Mouse (Mus musculus) forebrain, postnatal 0 days (tissue): ENCODE measurements at regions not wholly inside any gene's neighbourhood (a gene's known extent, or its start where the extent isn't known, plus 50 kb on each side); places are given as distances from the start of the nearest gene placed in this dataset.
A peak's percentile ranks its signal among the peaks of the same experiment; 100 is the strongest.

Experiments used
- ATAC-seq: fragments of 200-750 bp; cut with Nextera tagmentation; 2 replicates; pipeline ENCODE4 v1.8.0; 2017; ENCODE audit warnings: mild to moderate bottlenecking, moderate library complexity
- DNase-seq: peaks from one replicate; pipeline ENCODE4 v3.0.0-alpha.2; 2015
- H3K27ac ChIP-seq: fragments of 300-500 bp; sonication (generic); 2 replicates; pipeline ENCODE4 v1.5.1; 2014; ENCODE audit warnings: low read depth, mild to moderate bottlenecking, antibody characterized with exemption, low read length, moderate library complexity, mixed read lengths
- H3K27me3 ChIP-seq: fragments of 300-500 bp; sonication (generic); 2 replicates; pipeline ENCODE4 v1.6.1; 2014; ENCODE audit warnings: mild to moderate bottlenecking, low read length, mixed read lengths; ENCODE audit not compliant: insufficient read depth
- H3K36me3 ChIP-seq: fragments of 300-500 bp; sonication (generic); 2 replicates; pipeline ENCODE4 v1.6.1; 2014; ENCODE audit warnings: mild to moderate bottlenecking, moderate library complexity; ENCODE audit not compliant: insufficient read depth
- H3K4me1 ChIP-seq: fragments of 300-500 bp; sonication (generic); 2 replicates; pipeline ENCODE4 v1.6.1; 2014; ENCODE audit warnings: antibody characterized with exemption; ENCODE audit not compliant: insufficient read depth
- H3K4me2 ChIP-seq: fragments of 300-500 bp; sonication (generic); 2 replicates; pipeline ENCODE4 v1.6.1; 2014; ENCODE audit warnings: low read depth, mild to moderate bottlenecking, moderate library complexity
- H3K4me3 ChIP-seq: fragments of 300-500 bp; sonication (generic); 2 replicates; pipeline ENCODE4 v1.5.1; 2014; ENCODE audit warnings: low read depth, low read length, mixed read lengths
- H3K9ac ChIP-seq: fragments of 300-500 bp; sonication (generic); 2 replicates; pipeline ENCODE4 v1.6.1; 2014; ENCODE audit warnings: mild to moderate bottlenecking
- H3K9me3 ChIP-seq: fragments of 300-500 bp; sonication (generic); 2 replicates; pipeline ENCODE4 v1.6.1; 2016; ENCODE audit warnings: low read length
- CTCF ChIP-seq: sonication (generic); IDR thresholded peaks from 2 replicates; pipeline ENCODE4 v1.5.1; 2016; ENCODE audit warnings: antibody characterized with exemption, control low read depth, low read depth
- WGBS: fragments of 180-500 bp; shearing (Covaris S2); extraction: QIAGEN DNeasy Blood & Tissue Kit; methylation state at CpG from one replicate; pipeline ENCODE4 v1.1.7; 2014; 5-methylcytosine and 5-hydroxymethylcytosine counted together

DNA sequence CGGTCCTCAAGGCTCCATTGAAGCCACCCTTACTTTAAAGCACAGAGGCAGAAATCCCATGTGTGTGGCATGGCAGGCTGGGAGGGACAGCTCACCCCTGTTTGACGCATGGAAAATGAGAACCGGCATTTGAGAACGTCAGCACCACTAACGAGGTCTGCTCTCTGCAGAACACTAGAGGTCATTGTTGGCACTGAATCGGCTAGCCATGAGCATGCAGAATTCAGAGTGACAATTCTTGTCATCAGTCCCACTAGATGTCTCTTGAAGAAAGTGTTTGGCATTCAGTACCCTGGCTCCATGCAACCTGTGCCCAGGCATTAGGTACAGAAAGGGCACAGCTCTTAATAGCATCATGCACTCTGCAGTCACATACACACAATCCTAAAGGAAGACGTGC lies 139.3 kb downstream of the Cand1 start:
- no peaks in the 10 kb centered on the region for H3K36me3 ChIP-seq
- no peak overlapping the region for H3K27ac ChIP-seq
- no peak overlapping the region for H3K4me3 ChIP-seq
- DNase-seq (no peak), ATAC-seq (peak; percentile 51)
- no peak overlapping the region for H3K4me2 ChIP-seq
- no peak overlapping the region for H3K9ac ChIP-seq
- TF ChIP-seq CTCF, result peak; percentile 46; the same call in 1 of the 2 replicates
- no peaks in the 10 kb centered on the region for H3K27me3 ChIP-seq
- 14% methylated on average over 7 of the region's 7 CpGs for WGBS
- no peaks in the 10 kb centered on the region for H3K9me3 ChIP-seq
- H3K4me1 ChIP-seq, result no peaks in the 10 kb centered on the region

DNA sequence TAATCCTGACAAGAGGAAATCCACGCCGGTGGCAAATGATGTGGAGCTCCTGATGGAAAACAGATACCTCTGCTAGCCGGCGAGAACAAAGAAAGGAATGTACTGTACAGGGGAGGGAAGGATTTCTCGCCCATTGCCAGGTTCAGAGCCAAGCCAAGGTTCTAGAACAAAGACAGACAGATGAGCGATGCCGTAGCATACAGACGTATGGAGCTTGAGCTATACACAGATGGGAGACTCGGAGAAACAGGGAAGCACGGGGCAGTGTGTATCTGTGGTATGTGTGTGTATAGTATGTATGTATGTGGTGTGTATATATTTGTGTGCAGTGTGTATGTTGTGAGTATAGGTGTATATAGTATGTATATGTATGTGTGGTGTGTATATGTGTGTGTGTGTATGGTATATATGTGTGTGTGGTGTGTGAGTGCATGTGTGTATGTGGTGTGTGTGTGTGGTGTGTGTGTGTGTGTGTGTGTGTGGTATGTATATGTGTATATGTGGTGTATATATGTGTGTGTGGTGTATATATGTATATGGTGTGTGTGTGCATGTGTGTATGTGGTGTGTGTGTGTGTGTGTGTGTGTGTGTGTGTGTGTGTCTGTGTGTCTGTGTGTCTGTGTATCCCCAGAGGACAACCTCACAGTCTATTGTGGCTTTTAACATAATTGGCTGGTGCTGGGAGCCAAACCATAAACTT lies 140.6 kb downstream of the Cand1 start:
- H3K4me2 ChIP-seq, result 0 out of 2 replicates have a peak overlapping the region, but pooled peaks have one; percentile 7
- no peaks in the 10 kb centered on the region for H3K4me1 ChIP-seq
- peak; percentile 71 for ATAC-seq
- no peak overlapping the region for H3K27ac ChIP-seq
- DNase-seq, result peak; percentile 46
- no peak for TF ChIP-seq CTCF
- no peak overlapping the region for H3K4me3 ChIP-seq
- H3K27me3 ChIP-seq, result no peaks in the 10 kb centered on the region
- no peak overlapping the region for H3K9ac ChIP-seq
- no peaks in the 10 kb centered on the region for H3K36me3 ChIP-seq
- WGBS, result 35% methylated on average over 10 of the region's 10 CpGs
- H3K9me3 ChIP-seq, result no peaks in the 10 kb centered on the region

DNA sequence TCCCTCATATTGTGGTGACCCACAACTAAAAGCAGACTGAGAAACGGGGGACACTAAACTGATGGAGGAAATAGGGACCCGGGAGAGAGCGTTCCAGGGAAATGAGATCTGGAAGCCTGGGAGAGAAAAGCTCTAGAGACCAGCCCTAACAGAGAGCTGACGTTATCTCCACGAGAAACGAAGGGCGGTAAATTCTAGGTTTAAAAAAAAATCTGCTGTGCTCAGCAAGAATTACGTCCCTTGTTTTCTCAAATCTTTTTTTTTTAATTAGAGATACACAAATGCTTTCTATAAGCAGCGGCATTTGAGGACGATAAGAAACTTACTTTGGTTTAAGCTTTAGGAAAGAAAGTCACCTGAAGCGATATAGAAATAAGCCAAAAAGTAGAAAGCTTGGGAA lies 145.7 kb downstream of the Cand1 start:
- ATAC-seq, result no peak
- no peaks in the 10 kb centered on the region for H3K4me1 ChIP-seq
- H3K27me3 ChIP-seq, result no peaks in the 10 kb centered on the region
- H3K4me2 ChIP-seq, result no peak overlapping the region
- H3K27ac ChIP-seq, result no peak overlapping the region
- no peak for TF ChIP-seq CTCF
- WGBS, result 93% methylated on average over 11 of the region's 11 CpGs
- no peak overlapping the region for H3K9ac ChIP-seq
- H3K9me3 ChIP-seq, result no peaks in the 10 kb centered on the region
- DNase-seq, result no peak
- no peak overlapping the region for H3K4me3 ChIP-seq
- no peaks in the 10 kb centered on the region for H3K36me3 ChIP-seq

DNA sequence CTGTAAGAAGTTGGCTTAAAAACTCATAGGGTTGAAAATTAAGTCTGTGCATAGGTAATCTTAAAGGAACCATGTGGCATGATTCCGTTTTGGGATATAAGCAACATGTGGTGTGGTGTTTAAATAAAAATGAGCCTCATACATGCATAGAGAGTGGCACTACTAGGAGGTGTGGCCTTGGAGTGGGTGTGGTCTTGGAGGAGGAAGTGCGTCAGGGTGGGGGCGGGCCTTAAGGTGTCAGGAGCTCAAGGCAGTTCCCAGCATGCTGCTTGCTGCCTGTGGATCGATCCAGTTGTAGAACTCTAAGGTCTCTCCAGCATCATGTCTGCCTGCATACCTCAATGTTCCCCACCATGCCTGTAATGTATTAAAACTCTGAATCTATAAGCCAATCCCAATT lies 152.0 kb downstream of the Cand1 start:
- H3K9ac ChIP-seq, result no peak overlapping the region
- no peak for ATAC-seq
- WGBS, result 93% methylated on average over 4 of the region's 4 CpGs

DNA sequence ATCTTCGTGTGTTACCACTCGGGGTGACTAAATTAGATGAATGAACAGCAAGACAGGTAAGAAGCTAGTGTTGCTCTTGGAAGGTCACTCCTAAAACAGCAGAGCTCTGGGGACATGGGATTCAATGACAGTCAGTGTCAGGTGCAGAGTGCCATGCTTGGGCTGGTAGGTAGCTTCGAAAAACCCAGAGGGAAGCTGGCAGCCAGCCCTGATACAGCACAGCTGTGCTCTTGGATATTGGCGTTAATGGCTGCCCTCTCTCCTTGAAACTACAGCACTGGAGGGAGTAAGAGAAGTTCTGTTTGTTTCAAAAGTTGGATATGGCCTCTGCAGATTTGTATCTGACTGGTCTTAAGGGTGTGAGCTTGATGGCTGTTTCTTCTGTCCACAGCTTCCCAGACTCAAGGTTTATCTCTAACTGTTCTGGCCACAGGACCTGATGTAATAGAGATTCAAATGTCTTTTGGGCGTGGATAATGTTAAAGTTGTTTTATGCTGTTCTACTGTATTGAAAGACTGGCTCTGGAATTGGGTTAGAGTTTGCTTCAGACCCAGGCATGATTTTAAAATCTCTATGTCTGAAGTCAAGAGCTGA lies 152.7 kb downstream of the Cand1 start:
- WGBS, result 90% methylated on average over 5 of the region's 5 CpGs

More for the DNA sequence above, 152.0 kb downstream of the Cand1 start:
- TF ChIP-seq CTCF, result no peak
- no peak for DNase-seq
- H3K4me1 ChIP-seq, result no peaks in the 10 kb centered on the region
- H3K4me3 ChIP-seq, result no peak overlapping the region
- H3K4me2 ChIP-seq, result no peak overlapping the region
- no peak overlapping the region for H3K27ac ChIP-seq
- H3K36me3 ChIP-seq, result no peaks in the 10 kb centered on the region
- no peaks in the 10 kb centered on the region for H3K27me3 ChIP-seq
- no peaks in the 10 kb centered on the region for H3K9me3 ChIP-seq

DNA sequence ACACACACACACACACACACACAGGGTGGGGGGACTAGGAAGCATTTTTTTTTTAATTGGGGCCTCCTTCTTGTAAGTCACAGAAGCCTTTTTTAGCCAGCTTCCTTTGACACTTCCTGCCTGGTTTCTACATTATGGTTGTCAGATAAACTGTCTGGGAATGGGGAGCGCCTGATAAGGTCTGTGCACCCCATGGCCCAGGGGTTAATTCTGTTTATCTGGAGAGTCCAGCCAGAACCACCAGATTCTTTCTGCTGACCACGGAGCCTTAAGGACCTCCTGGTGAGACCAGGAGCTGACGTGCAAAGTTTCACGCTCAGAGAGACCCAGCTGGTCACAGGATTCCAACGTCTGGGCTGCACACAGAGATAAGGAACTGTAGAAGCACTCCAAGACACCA lies 153.4 kb downstream of the Cand1 start:
- Histone ChIP-seq H3K27me3 (no peaks in the 10 kb centered on the region), H3K27ac (no peak overlapping the region), H3K4me3 (no peak overlapping the region), H3K4me2 (no peak overlapping the region), H3K36me3 (no peaks in the 10 kb centered on the region), H3K9ac (no peak overlapping the region), H3K9me3 (no peaks in the 10 kb centered on the region), H3K4me1 (no peaks in the 10 kb centered on the region)
- TF ChIP-seq CTCF, result no peak
- ATAC-seq (no peak), DNase-seq (no peak)
- WGBS, result 74% methylated on average over 5 of the region's 5 CpGs

More for the DNA sequence above, 152.7 kb downstream of the Cand1 start:
- no peaks in the 10 kb centered on the region for H3K9me3 ChIP-seq
- H3K9ac ChIP-seq, result no peak overlapping the region
- TF ChIP-seq CTCF, result no peak
- no peak overlapping the region for H3K4me3 ChIP-seq
- no peaks in the 10 kb centered on the region for H3K27me3 ChIP-seq
- no peaks in the 10 kb centered on the region for H3K4me1 ChIP-seq
- no peaks in the 10 kb centered on the region for H3K36me3 ChIP-seq
- no peak overlapping the region for H3K4me2 ChIP-seq
- ATAC-seq (no peak), DNase-seq (no peak)
- no peak overlapping the region for H3K27ac ChIP-seq

DNA sequence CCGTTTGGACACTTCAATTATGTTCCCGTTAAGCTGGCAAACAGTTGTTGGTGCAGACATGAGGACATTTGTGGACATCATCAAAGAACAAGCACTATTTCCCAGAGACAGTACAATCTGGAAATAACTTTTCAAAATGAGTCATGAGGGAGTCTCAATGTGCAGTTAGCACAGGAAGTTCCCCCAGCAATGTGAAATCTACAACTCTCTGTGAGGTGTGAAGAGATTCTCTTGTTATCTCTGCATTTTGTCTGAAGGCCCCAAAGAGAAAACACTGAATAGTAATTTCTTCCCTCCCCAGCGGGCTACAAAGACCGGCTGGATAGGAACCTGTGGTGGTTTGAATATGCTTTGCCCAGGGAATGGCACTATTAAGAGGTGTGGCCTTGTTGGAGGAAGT lies 156.4 kb downstream of the Cand1 start:
- DNase-seq (no peak), ATAC-seq (no peak)
- Histone ChIP-seq H3K36me3 (no peaks in the 10 kb centered on the region), H3K27ac (no peak overlapping the region), H3K4me1 (no peaks in the 10 kb centered on the region), H3K4me3 (no peak overlapping the region), H3K9ac (no peak overlapping the region), H3K4me2 (no peak overlapping the region), H3K27me3 (no peaks in the 10 kb centered on the region), H3K9me3 (no peaks in the 10 kb centered on the region)
- no peak for TF ChIP-seq CTCF
- WGBS, result 76% methylated on average over 4 of the region's 4 CpGs
